Mouse (Mus musculus): ENCODE measurements around the gene Cbarp.

Cbarp gene

DNA sequence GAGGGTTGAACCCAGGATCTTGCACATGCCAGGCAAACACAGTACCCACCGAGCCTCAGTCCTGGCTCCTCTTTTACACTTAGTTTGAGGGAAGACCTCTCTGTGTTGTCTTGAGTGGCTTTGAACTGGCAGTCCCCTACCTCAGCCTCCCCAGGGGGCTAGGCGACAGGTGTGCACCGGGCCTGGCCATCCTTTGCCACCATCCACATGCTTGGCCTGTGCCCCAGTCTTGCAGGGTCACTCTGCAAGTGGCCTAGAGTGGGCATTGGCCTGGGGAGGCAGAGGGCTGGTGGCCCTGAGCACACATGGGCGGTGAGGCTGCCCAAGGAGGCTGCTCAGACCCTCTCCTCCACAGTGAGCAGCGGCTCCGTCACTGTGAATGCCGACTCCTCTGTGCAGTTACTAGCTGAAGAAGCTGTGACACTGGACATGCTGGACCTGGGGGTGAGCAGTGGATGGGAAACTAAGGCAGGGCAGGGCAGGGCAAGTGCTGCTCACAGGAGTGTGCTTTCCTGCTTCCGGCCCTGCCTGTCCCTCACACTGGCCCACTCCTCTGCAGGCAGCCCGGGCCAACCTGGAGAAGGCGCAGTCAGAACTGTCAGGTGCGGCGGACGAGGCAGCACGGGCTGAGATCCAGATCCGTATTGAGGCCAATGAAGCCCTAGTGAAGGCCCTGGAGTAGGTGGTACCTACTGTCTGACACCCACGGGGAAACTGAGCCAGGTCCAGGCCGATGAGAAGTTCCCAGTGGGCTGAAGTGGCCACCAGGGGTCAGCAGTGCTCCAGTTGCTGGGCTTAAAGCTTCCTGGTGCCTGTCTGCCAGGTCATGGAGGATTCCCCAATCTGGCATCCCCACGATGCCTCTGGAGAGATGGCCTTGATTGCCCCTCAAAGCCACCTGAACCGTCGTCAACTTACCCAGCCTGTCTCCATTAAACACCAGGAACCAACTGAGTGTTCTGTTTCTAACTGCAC, 4.5 kb upstream of the Cbarp start:
- ATAC-seq (ENCODE audit: low TSS enrichment), result no peak

DNA sequence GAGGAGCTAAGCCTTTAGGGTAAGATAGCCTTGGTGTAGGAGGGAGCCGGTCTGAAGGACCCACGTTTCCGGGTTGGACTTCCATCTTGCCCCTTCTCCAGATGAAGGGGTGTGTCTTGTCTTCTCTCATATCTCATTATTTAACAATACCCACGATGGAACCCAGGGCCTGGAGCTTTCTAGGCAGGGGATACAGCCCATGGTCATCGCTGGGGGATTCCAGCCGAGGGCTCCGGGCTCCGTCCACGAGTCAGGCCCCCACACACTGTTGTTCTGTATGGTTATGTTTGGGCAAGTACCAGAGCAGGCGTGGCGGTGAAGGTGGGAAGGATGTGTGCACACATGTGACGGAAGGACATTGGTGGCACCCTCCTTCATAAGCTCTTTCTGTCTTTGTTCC, 3.5 kb upstream of the Cbarp start:
- ATAC-seq (ENCODE audit: low TSS enrichment), result no peak

DNA sequence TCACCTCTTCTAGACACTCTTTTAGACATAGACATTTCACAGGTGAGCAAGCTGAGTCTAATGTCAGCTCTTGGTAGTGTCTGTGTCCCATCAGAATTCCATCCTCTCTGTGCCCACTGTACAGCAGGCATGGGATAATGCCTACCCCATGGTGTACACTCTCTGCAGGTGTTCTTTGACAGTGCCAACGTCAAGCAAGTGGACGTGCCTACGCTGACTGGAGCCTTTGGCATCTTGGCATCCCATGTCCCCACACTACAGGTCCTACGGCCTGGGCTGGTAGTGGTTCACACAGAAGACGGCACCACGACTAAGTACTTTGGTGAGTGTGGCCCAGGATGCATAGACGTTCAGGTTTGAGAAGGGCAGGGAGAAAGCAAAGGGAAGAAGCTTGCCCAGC, 3.0 kb upstream of the Cbarp start:
- no peak for ATAC-seq (ENCODE audit: low TSS enrichment)

DNA sequence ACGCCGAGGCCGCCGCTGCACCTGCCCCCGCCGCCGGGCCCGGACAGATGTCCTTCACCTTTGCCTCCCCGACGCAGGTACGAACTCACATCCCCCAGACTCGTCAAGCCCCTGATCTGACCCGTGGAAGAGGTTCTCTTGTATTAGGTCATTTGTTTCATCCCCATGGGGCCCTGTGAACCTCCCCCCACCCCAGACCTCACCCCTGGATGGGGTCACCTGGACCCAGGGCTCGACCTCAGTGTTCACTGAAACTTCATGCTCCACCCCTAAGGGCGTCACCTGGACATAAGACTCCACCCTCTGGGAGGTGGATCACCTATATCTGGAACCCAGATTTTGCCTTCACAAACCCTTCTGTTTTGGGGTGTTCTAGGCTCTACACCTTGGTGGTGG, 1.9 kb upstream of the Cbarp start:
- ATAC-seq (ENCODE audit: low TSS enrichment), result no peak

DNA sequence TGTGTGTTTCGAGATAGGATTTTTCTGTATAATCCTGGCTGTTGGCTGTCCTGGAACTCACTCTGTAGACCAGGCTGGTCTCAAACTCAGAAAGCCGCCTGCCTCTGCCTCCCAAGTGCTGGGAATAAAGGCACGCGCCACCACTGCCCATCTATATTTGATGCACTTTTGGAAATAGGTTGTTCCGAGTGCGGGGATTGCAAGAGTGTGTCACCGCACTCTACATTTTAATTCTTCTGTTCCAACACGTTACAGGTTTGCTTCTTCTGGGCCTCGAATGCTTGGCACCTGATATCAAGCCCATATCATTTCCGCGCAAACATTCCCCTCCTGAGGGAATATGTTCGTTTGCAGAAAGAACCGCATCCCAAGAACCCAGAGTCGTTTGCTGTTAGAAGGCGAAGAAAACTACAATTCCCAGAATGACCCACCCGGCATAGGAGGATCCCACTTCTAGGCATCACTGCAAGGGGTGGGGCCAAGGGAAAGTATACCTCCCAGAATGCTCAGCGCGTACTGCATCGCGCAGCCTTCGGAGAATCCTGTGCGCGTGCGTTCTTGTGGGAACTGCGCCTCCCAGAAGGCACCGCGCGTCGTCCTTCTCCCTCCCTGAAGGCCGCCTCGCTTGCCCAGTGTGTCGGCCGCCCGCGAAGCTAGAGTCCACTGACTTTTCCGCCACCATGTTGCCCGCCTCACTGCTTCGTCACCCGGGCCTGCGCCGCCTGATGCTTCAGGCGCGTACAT, 1.3 kb upstream of the Cbarp start:
- ATAC-seq (ENCODE audit: low TSS enrichment), result peak; percentile 62

DNA sequence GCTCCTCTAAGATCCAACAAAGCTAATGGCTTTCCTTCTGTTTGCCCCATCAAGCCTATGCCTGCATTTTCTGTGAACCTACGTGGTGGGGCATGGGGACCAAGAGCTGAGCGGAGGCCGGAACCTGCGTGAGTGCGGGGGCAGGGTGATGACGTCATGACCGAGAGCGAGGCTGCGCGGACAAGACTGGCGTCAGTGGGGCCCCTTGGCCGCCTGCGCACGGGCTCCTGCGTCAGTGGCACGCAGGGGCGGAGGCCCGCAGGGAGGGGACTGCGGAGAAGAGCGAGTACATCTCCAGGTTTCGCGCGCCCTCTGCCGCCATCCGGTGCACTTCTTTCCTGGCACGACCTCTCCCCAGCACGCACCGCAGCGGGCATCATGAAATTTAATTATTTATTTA, 608 bp upstream of the Cbarp start:
- ATAC-seq (ENCODE audit: low TSS enrichment), result peak; percentile 54

DNA sequence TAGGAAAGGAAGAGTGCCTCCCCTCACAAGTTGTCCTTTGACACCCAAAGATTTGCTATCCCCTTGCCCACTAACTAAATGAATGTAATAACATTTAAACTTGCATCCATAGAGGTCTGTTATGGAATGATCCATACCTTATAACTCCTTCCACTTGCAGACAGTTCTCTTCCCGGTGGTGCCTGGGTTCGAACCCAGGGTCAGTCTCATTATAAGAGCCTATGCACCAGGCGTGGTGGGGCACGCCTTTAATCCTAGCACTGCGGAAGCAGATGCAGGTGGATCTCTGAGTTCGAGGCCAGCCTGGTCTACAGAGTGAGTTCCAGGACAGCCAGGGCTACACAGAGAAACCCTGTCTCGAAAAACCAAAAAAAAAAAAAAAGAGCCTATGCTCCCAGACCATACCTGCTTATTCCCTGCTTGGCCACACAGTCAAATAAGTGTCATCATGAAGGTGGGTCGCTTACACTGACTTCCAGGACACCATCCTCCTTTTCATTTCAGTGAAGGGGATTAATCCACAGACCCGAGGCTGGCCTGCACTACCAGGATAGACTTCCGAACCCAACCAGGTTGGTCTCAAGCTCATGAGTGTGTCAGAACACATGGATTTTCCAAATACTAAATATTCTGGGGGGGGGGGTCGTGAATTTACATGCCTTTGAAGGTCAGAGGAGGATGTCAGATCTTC, 515 bp downstream of the Cbarp start:
- ATAC-seq (ENCODE audit: low TSS enrichment), result no peak

DNA sequence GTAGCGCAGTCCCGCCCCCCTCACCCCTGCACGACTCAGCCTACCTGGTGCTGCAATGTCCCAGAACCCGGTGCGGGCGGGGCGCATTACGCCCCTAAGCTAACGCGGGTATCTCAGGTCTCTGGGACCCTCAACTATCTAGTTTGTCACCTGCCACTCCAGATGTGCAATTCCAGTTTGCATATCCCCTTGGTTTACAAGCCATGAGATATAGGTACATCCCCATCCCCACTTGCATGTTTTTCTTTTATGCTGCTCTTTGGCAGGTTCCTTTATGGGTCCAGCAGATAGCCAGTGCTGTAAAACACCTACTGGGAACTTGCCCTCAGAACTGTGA, 1.2 kb downstream of the Cbarp start:
- no peak for ATAC-seq (ENCODE audit: low TSS enrichment)

DNA sequence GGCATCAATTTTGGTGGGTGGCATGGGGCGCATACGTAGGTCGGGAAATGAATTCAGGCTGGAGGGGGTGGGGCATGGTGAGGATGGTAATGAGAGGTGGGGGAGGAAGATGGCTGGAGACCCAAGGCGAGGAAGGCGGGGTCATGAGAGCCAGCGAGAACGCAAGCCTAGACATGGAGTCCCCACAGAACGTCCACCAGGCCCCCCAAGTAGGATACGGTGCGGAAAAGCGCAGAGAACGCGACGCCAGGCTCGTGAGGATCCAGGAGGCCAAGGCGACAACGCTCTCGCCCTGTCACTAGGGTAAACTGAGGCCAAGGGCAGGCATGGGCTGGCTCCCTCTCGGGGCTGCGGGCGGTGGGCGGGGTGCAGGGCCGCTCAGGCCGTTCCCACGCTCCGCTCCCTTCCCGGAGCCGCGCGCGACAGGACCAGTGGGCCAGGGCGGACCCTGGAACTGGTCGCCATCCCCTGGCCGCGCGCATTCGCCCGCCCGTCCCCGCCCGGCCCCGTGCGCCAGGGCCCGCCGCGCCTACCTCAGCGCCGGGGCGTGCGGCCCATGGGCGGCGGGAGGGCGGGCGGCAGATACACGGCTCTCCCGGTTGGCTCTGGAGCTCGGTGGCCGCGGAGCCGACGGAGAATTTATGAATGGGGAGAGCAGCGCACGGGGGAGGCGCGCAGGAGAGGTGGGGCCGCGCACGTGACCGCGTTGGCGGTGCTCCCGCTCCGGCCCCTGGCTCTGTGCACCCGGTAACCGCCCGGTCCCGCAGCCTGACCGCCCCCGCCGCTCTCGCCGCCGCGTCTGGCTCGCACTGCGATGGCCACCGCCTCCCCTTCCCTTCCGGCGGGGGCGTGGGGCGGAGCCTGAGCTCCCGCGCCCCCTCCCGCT, 1.8 kb downstream of the Cbarp start, which contains the start of gene Atp5d:
TSS of gene Atp5d (plus strand) at position 80 of the 886 bp plus-strand sequence.
- 0 out of 2 replicates have a peak, but pooled peaks have one; percentile 3 for ATAC-seq (ENCODE audit: low TSS enrichment)

DNA sequence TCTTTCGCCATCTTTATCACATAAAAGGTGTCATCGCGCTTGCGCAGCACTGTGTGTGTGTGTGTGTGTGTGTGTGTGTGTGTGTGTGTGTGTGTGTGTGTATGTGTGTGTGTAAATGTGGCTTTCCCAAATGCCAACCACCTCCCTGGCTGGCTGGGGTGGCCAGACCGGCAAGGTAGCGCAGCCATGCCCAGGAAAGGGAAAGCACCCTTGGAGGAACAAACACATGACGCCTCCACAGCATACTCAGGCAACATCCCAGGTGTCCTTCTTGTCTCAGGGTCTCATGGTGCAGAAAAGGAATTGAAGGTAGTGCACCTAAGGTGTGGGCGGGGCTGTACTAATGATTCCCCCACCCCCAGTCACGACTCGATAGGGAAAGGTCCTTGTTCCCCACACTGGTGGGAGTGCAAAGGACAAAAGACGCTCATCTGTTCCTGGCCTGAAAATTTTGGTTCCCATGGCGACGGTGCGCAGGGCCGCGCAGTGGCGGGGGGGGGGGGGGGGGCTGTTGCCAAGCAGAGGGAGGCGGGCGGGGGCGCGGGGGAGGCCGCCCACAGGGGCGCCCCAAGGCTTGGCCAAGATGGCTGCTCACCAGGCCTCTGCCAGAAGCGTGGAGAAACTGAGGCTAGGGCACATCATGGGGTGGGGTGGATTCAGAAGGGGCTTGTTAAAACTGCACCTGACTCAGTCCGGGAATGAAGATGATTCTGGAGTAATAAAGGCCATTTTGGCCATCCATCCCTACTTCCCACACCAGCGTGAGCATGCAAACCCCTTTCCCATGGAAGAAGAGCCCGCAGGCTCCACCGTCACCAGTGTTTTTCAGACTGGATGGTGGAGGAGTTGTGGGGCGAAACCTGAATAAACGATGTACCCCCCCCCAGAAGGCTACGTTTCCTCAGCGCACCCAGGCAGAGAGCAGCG, 2.7 kb downstream of the Cbarp start:
- no peak for ATAC-seq (ENCODE audit: low TSS enrichment)

DNA sequence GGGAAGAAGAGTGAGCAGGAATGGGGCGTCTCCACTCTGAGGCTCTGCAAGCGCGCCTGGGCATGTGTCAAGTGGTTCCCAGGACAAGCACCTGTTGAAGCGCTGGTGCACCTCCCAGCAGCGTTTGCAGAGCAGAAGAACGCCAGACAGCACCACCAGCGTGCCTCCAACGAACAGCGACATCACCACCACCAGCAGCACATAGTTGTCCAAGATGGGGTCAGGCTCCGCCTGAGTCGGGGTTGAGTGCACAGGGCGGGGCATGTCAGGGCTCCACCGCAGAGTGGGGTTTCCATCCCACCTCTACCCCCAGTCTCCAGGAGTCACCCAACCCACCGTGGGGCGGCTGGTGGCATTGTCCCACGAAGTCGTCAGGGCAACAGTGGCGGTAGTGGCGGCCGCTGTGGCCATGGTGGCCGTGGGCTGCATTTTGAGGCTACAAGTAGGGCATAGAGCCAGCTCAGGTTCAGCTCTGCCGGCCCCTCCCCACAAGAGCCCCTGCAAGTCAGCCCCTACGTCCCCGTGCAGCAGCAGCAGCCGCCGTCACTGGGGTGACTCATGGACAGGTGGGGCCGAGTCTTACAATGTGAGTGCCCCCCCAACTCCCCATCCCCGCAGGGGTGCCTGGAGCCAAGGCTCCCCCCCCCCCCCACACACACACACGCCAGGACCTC, 3.5 kb downstream of the Cbarp start:
- ATAC-seq (ENCODE audit: low TSS enrichment), result no peak

DNA sequence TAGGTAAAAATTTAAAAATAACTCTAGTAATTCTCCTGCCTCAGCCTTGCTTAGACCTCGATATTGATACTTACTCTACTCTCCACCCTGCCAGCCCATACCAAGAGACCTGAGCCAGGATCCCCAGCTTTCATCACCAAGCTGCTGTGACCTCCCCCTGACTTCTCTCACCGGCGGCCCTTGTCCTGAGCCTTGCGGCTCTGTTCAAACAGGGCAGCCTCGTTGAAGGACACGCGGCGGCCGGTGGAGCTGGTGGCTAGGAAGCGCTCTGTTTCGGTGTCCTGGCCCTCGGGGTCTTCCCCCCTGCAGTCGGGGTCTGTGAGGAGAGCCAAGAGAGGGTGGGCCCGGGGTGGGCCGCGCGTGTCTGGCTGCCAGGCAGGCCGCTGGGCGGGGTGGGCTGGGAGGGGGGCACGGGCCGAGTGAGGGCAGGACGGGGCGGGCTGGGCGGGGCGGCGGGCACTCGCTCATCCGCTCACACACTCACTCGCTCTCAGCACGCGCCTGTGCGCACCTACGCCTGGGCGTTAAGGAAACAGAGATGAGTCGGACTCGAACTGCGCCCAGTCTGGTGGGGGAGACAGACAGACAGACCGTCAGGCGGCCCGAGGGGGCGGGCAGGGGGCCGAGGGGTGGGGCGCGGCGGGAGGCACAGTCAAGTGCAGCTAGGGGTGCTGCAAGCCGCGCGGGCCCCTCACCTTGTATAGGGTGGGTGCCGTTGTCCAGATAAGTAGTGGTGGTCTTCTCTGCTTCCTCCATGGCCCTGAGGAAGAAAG, 4.3 kb downstream of the Cbarp start:
- ATAC-seq (ENCODE audit: low TSS enrichment), result no peak

DNA sequence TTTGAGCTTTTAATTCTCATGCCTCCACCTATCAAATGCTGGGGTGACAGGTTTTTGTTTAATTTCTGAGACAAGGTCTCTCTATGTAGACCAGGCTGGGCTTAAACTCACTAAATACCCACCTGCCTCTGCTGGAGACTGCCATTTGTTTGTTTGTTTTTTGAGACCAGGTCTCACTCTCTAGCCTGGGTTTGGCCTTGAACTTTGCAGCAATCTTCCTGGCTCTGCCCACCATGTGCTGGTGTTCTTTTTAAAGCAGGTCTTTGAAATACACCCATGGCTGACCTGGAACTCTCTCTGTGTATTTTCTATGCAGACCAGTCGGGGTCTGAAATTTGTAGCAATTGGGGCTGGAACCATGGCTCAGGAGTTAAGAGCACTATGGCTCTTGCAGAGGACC, 5.0 kb downstream of the Cbarp start:
- no peak for ATAC-seq (ENCODE audit: low TSS enrichment)

DNA sequence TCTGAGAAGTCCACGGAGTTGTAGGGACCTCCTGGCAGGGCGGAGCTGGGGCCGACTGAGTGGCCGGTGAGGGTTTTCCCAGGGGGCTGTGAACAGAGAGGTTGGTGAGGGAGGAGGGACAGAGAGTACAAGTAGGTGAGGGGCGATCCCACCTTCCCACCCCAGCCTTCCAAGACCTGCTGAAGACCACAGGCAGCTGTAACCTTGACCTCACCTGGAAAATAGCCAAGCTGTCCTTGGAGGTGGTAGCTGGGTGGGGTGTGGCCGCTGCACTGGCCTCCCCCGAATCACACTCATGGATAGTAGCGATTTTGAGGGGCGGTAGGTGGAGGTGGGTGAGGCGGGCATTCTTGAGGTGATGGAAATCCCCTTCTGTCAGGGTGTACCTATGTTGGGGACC, 5.5 kb downstream of the Cbarp start:
- no peak for ATAC-seq (ENCODE audit: low TSS enrichment)

DNA sequence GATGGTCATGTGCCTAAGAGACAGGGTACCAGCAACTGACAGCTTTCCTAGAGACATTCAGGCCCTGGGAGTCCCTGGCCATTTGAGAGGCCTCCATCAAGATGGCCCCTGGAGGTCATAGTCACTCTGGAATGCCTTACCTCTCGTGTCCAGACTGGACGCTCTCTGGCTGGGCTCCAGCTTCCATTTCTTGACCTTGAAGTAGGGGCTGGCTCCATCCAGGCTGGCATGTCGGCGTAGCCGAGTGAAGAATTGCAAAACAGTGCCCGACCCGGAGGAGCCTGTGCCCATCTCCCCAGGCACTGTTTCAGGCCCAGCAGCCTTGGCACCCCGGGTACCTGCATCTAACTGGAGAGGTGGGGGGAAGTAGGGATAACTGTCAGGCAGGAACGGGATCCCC, 6.2 kb downstream of the Cbarp start:
- ATAC-seq (ENCODE audit: low TSS enrichment), result no peak

DNA sequence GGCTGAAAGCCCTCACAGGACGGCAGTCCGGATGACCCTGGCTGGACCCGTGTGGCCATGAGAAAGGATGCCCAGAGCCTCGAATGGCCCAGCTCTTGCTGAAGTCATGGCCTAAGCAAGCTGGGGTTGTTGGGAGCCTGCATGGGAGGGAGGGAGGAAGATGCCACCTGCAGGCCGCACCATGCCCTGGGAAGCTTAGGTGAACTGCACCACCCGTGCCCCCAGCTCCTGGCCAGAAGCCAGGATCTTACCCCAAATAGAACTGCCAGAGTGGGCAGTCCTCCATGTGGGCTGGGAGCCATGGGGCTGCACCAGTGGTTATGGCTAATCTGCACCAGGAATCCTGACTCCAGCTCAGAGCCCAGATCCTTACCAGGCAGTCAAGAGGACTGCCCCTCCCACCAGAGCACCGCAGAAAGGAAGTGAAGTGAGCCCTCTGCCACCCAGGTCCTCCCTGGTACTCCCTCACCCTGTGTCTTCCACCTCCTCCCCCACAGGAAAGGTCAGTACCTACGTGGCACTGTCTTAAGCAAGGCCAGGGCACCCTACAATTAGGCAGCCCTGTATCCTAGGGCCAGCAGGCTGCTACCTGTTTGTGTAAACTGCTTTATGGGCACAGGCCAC, 7.3 kb downstream of the Cbarp start:
- no peak for ATAC-seq (ENCODE audit: low TSS enrichment)

DNA sequence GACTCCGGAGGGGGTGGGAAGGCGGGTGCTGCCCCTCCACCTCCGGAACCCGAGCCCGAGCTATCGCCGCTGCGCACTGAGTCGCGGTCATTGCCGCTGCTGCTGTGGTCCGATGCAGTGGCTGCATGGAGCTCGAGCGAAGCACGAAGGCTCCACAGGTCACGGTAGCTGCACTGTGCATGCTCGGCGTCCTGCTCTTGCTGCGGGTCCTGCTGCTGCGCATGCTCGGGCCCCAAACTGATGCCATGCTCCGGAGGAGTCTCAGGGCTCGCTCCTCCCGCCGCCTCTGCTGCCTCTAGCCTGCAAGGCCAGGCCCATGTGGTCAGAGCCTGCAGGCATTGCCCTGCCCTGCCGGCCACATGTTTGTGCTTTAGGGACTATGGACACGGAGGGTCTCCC, 8.7 kb downstream of the Cbarp start:
- no peak for ATAC-seq (ENCODE audit: low TSS enrichment)

DNA sequence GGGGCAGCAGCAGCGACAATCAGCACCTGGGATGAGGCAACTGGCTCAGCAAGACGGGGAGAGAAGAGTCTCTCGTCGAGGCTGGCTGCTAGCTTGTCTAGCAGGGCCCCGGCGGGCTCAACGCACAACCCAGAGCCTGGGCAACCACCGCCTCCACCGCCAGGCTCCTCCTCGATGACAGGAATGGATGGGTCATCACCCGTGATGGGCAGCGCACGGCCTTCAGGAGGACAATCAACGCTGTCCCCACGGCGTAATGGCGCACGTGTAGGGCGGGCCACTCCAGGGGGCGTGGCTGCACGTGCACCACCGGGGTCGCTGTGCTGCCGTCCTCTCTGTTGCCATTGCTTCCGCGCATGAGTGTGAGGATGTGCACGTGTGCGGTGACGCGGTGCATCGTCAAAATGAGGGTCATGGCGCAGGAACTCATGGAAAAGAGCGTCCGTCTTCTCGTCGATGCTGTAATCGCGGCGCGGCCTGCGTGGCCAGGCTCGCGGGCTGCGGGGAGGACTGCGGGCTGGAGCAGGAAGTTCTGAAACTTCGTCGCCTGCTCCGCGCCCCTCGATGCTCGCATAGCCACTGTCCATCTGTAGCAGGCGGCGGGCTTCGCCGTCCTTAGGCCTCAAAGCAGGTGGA, 9.2 kb downstream of the Cbarp start:
- ATAC-seq (ENCODE audit: low TSS enrichment), result peak; percentile 5; the same call in 1 of the 2 replicates

Measured in frontal cortex, adult (tissue).